Mouse (Mus musculus): ENCODE measurements at regions not wholly inside any gene's neighbourhood (a gene's known extent, or its start where the extent isn't known, plus 50 kb on each side); places are given as distances from the start of the nearest gene placed in this dataset.

GRCm38 (mm10) chr1:90335001-90335747 is 131.4 kb downstream of the Ackr3 start:
- peak; percentile 8 for DNase-seq
- no peak for TF ChIP-seq POLR2A (IDR thresholded peaks at IDR 0.05; ENCODE audit: borderline replicate concordance, extremely low read depth, low read depth, low read length)
- TF ChIP-seq CTCF (IDR thresholded peaks at IDR 0.05; ENCODE audit: insufficient read depth, low read length): no peak
- Histone ChIP-seq H3K4me3 (replicated peaks; ENCODE audit: extremely low read depth, low read depth, low read length) (no peak overlapping the region), H3K4me1 (ENCODE audit: control insufficient read depth, insufficient read depth, low read length) (no peaks in the 10 kb centered on the region)
- WGBS: 67% methylated on average over 25 of the region's 25 CpGs

DNA sequence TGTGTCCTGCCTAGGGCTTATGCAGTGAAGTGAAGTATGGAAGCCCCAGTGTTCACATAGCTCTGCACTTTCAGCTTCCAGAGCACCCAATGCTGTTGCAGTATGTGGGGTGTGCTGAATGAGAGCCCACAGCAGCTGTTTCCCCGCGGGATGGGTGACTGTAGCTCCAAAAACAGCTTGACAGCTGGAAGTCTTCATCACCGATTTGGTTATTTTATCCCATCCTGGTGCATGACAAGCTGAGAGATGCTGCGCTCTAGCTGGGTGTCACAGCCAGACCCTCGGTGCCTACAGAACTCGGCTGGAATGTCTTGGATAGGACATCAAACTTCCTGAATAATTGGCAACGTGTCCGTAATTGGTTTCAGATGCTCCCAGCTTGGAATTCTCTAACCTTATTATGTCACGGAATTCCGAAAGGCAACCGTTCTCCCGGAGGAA is 134.1 kb downstream of the Ackr3 start:
- 58% methylated on average over 12 of the region's 12 CpGs for WGBS
- no peak for DNase-seq
- TF ChIP-seq POLR2A (IDR thresholded peaks at IDR 0.05; ENCODE audit: borderline replicate concordance, extremely low read depth, low read depth, low read length): no peak
- Histone ChIP-seq H3K4me3 (replicated peaks; ENCODE audit: extremely low read depth, low read depth, low read length) (no peak overlapping the region), H3K4me1 (ENCODE audit: control insufficient read depth, insufficient read depth, low read length) (no peaks in the 10 kb centered on the region)

- DNase-seq: no peak
- H3K4me1 ChIP-seq (ENCODE audit: control insufficient read depth, insufficient read depth, low read length): no peaks in the 10 kb centered on the region
- WGBS: 20% methylated on average over 1 of the region's 1 CpGs
- no peak for TF ChIP-seq CTCF (IDR thresholded peaks at IDR 0.05; ENCODE audit: insufficient read depth, low read length)
- TF ChIP-seq POLR2A (IDR thresholded peaks at IDR 0.05; ENCODE audit: borderline replicate concordance, extremely low read depth, low read depth, low read length): no peak
- H3K4me3 ChIP-seq (replicated peaks; ENCODE audit: extremely low read depth, low read depth, low read length): no peak overlapping the region
These were observed 138.6 kb downstream of the Ackr3 start for GRCm38 (mm10) chr1:90342346-90342745.

GRCm38 (mm10) chr1:90343492-90343891 is 139.7 kb downstream of the Ackr3 start:
- 89% methylated on average over 2 of the region's 2 CpGs for WGBS

GRCm38 (mm10) chr1:90347032-90347431 is 143.3 kb downstream of the Ackr3 start:
- H3K4me1 ChIP-seq (ENCODE audit: control insufficient read depth, insufficient read depth, low read length): no peaks in the 10 kb centered on the region
- no peak for DNase-seq
- TF ChIP-seq POLR2A (IDR thresholded peaks at IDR 0.05; ENCODE audit: borderline replicate concordance, extremely low read depth, low read depth, low read length): no peak
- 43% methylated on average over 6 of the region's 6 CpGs for WGBS
- no peak overlapping the region for H3K4me3 ChIP-seq (replicated peaks; ENCODE audit: extremely low read depth, low read depth, low read length)

More at GRCm38 (mm10) chr1:90343492-90343891, 139.7 kb downstream of the Ackr3 start:
- Histone ChIP-seq H3K4me3 (replicated peaks; ENCODE audit: extremely low read depth, low read depth, low read length) (no peak overlapping the region), H3K4me1 (ENCODE audit: control insufficient read depth, insufficient read depth, low read length) (no peaks in the 10 kb centered on the region)
- no peak for DNase-seq
- TF ChIP-seq POLR2A (IDR thresholded peaks at IDR 0.05; ENCODE audit: borderline replicate concordance, extremely low read depth, low read depth, low read length) (no peak), CTCF (IDR thresholded peaks at IDR 0.05; ENCODE audit: insufficient read depth, low read length) (no peak)

- H3K4me1 ChIP-seq (ENCODE audit: control insufficient read depth, insufficient read depth, low read length): no peaks in the 10 kb centered on the region
- DNase-seq: no peak
- H3K4me3 ChIP-seq (replicated peaks; ENCODE audit: extremely low read depth, low read depth, low read length): no peak overlapping the region
- 64% methylated on average over 6 of the region's 6 CpGs for WGBS
- TF ChIP-seq CTCF (IDR thresholded peaks at IDR 0.05; ENCODE audit: insufficient read depth, low read length) (no peak), POLR2A (IDR thresholded peaks at IDR 0.05; ENCODE audit: borderline replicate concordance, extremely low read depth, low read depth, low read length) (no peak)
These were observed 145.8 kb downstream of the Ackr3 start for GRCm38 (mm10) chr1:90349611-90350010.

- no peak for TF ChIP-seq POLR2A (IDR thresholded peaks at IDR 0.05; ENCODE audit: borderline replicate concordance, extremely low read depth, low read depth, low read length)
- no peak for TF ChIP-seq CTCF (IDR thresholded peaks at IDR 0.05; ENCODE audit: insufficient read depth, low read length)
- no peak overlapping the region for H3K4me3 ChIP-seq (replicated peaks; ENCODE audit: extremely low read depth, low read depth, low read length)
- DNase-seq: no peak
- WGBS: 63% methylated on average over 7 of the region's 7 CpGs
- no peaks in the 10 kb centered on the region for H3K4me1 ChIP-seq (ENCODE audit: control insufficient read depth, insufficient read depth, low read length)
These were observed 149.5 kb downstream of the Ackr3 start for GRCm38 (mm10) chr1:90353325-90353724.

DNA sequence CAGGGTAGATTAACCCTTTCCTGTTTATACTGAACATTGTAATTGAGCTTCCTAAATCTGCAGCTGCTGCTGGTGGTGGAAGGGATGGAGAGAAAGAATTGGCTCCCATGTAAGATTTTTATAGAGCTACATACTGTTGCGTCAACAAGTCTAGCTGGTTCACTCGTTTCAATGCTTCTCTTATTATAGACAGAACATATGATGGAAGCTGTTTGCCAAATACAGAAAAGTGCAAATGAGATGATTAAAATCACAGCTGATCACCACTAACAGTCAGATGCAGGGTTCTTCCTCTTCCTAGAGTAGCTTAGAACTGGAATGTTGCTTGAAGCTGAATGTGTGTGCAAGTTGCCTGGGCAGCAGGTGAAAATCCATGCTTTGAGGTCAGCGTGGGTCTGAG is 152.8 kb downstream of the Ackr3 start:
- H3K4me1 ChIP-seq (ENCODE audit: control insufficient read depth, insufficient read depth, low read length): no peaks in the 10 kb centered on the region
- WGBS: 72% methylated on average over 3 of the region's 3 CpGs
- TF ChIP-seq CTCF (IDR thresholded peaks at IDR 0.05; ENCODE audit: insufficient read depth, low read length) (no peak), POLR2A (IDR thresholded peaks at IDR 0.05; ENCODE audit: borderline replicate concordance, extremely low read depth, low read depth, low read length) (no peak)
- H3K4me3 ChIP-seq (replicated peaks; ENCODE audit: extremely low read depth, low read depth, low read length): no peak overlapping the region
- no peak for DNase-seq

DNA sequence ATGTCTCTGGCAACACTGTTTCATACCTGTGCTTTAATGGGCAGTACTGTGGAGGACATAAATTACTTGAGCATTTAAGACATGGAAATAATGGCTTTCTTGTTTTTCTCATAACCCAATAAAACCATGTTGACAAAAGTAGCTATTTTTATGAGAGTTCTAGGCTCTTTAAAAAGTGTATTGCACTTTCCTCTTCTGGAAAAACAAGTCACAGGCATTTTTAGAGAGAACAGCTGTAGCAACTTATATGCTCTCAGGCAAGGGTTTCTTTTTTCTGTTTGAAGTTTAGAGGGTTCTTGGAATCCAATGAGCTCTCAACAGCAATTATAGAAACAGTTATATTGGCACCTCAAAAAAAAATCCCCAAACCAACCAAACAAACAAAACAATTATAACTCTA is 153.6 kb downstream of the Ackr3 start:
- TF ChIP-seq CTCF (IDR thresholded peaks at IDR 0.05; ENCODE audit: insufficient read depth, low read length) (no peak), POLR2A (IDR thresholded peaks at IDR 0.05; ENCODE audit: borderline replicate concordance, extremely low read depth, low read depth, low read length) (no peak)
- Histone ChIP-seq H3K4me3 (replicated peaks; ENCODE audit: extremely low read depth, low read depth, low read length) (no peak overlapping the region), H3K4me1 (ENCODE audit: control insufficient read depth, insufficient read depth, low read length) (no peaks in the 10 kb centered on the region)
- no peak for DNase-seq

DNA sequence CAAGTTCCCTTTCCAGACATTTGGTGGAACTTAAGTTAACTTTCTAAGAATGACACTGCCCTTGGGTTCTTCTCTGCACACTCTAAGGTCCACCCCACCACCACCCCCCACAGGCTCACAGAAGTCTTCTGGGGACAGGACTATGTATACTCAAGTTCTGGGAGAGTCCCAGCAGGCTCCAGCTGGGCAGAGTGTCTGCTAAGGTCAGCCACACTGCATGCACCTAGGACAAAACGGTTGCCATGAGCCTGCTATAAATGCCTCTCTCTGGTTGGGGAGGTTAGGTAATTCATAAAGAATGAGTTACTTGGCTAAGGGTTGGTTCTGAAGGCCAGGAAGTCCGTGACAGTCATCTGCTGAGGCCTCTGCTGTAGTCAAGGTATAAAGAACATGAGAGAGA is 155.2 kb downstream of the Ackr3 start:
- DNase-seq: no peak
- 78% methylated on average over 2 of the region's 2 CpGs for WGBS

More for the DNA sequence above, 155.2 kb downstream of the Ackr3 start:
- no peak for TF ChIP-seq POLR2A (IDR thresholded peaks at IDR 0.05; ENCODE audit: borderline replicate concordance, extremely low read depth, low read depth, low read length)
- TF ChIP-seq CTCF (IDR thresholded peaks at IDR 0.05; ENCODE audit: insufficient read depth, low read length): no peak
- Histone ChIP-seq H3K4me1 (ENCODE audit: control insufficient read depth, insufficient read depth, low read length) (no peaks in the 10 kb centered on the region), H3K4me3 (replicated peaks; ENCODE audit: extremely low read depth, low read depth, low read length) (no peak overlapping the region)

All from lung, adult 2 months (tissue).